Mouse (Mus musculus) stomach, embryonic 14.5 days (tissue): ENCODE results near the gene Cadm1. TPM values are rescaled to one million over a fixed set of nuclear protein-coding genes. Genes with fewer than 3 reads are reported as not detected.

Source experiments
- ATAC-seq: fragments of 200-750 bp; cut with Nextera tagmentation; 2 replicates; pipeline ENCODE4 v1.8.0; 2017; ENCODE audit warnings: low read depth, moderate TSS enrichment; ENCODE audit not compliant: insufficient number of reproducible peaks, insufficient read depth, low FRiP score
- H3K27ac ChIP-seq: fragments of 300-500 bp; sonication (generic); 2 replicates; pipeline ENCODE4 v1.5.1; 2014; ENCODE audit warnings: mild to moderate bottlenecking, low read length, moderate library complexity, mixed read lengths
- H3K27me3 ChIP-seq: fragments of 300-500 bp; sonication (generic); 2 replicates; pipeline ENCODE4 v1.6.1; 2014; ENCODE audit warnings: low read length, control low read depth, mixed read lengths; ENCODE audit not compliant: control insufficient read depth, insufficient read depth
- H3K36me3 ChIP-seq: fragments of 300-500 bp; sonication (generic); 2 replicates; pipeline ENCODE4 v1.6.1; 2014; ENCODE audit warnings: mild to moderate bottlenecking, control low read depth, low read length, moderate library complexity, mixed read lengths; ENCODE audit not compliant: control insufficient read depth, insufficient read depth
- H3K4me1 ChIP-seq: fragments of 300-500 bp; sonication (generic); 2 replicates; pipeline ENCODE4 v1.6.1; 2014; ENCODE audit warnings: low read length, control low read depth, mixed read lengths; ENCODE audit not compliant: control insufficient read depth, insufficient read depth
- H3K4me2 ChIP-seq: fragments of 300-500 bp; sonication (generic); replicated peaks from 2 replicates; pipeline ENCODE4 v1.6.1; 2014; ENCODE audit warnings: low read depth, low read length, control low read depth
- H3K4me3 ChIP-seq: fragments of 300-500 bp; sonication (generic); 2 replicates; pipeline ENCODE4 v1.5.1; 2014; ENCODE audit warnings: low read depth, low read length, control low read depth
- H3K9ac ChIP-seq: fragments of 300-500 bp; sonication (generic); replicated peaks from 2 replicates; pipeline ENCODE4 v1.6.1; 2014; ENCODE audit warnings: low read depth, mild to moderate bottlenecking, control low read depth, low read length, moderate library complexity, mixed read lengths
- H3K9me3 ChIP-seq: fragments of 300-500 bp; sonication (generic); 2 replicates; pipeline ENCODE4 v1.6.1; 2016; ENCODE audit warnings: low read depth, low read length, control low read depth; ENCODE audit not compliant: control insufficient read depth
- WGBS: fragments of 180-500 bp; shearing (Covaris S2); extraction: QIAGEN DNeasy Blood & Tissue Kit; methylation state at CpG from one replicate; pipeline ENCODE4 v1.1.7; 2014; 5-methylcytosine and 5-hydroxymethylcytosine counted together
- polyA plus RNA-seq: library from polyadenylated mRNA; unstranded; fragments of >200 nt; fragmentation: Nextera tagmentation; extraction: Ambion mirVana; gene quantifications from 2 replicates; pipeline ENCODE4 v1.2.1, GENCODE M21; 2014

Cadm1 gene
- polyA plus RNA-seq, 1 experiment from 2014 or later: 70.5 TPM

DNA sequence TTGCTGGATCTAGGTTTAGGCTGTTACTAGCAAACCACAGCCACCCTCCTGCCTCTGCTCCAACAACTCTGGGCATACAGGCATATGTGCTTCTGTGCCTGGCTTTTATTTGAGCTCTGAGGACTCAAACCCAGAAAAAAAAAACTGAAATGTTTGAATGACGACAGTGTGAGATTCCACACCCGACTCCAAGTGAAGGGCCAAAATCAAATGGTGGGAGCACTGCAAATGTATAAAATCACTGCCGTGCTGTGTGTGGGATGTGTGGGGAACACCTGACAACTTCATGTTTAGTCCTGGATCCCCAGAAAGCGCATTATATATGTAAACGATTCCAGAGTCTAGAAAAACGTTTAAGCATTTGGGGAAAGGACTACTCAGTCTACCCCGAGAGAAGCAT, 373.7 kb downstream of the Cadm1 start:
- Histone ChIP-seq H3K4me2 (no peak overlapping the region), H3K9me3 (no peaks in the 10 kb centered on the region), H3K36me3 (no peaks in the 10 kb centered on the region), H3K4me1 (no peaks in the 10 kb centered on the region), H3K27ac (no peak overlapping the region), H3K4me3 (no peak overlapping the region), H3K27me3 (no peaks in the 10 kb centered on the region), H3K9ac (no peak overlapping the region)
- no peak for ATAC-seq
- 52% methylated on average over 7 of the region's 7 CpGs for WGBS

GRCm38 (mm10) chr9:47904339-47904922, 374.5 kb downstream of the Cadm1 start:
- Histone ChIP-seq H3K36me3 (no peaks in the 10 kb centered on the region), H3K4me2 (no peak overlapping the region), H3K27me3 (no peaks in the 10 kb centered on the region), H3K4me3 (no peak overlapping the region), H3K27ac (no peak overlapping the region), H3K9ac (no peak overlapping the region), H3K9me3 (no peaks in the 10 kb centered on the region), H3K4me1 (no peaks in the 10 kb centered on the region)
- ATAC-seq: no peak
- 72% methylated on average over 2 of the region's 2 CpGs for WGBS

GRCm38 (mm10) chr9:47906521-47906920, 376.5 kb downstream of the Cadm1 start:
- no peaks in the 10 kb centered on the region for H3K27me3 ChIP-seq

More at GRCm38 (mm10) chr9:47906521-47906920, 376.5 kb downstream of the Cadm1 start:
- H3K4me3 ChIP-seq: no peak overlapping the region
- H3K4me1 ChIP-seq: no peaks in the 10 kb centered on the region
- no peak overlapping the region for H3K27ac ChIP-seq
- no peak overlapping the region for H3K4me2 ChIP-seq
- no peak for ATAC-seq
- WGBS: 36% methylated on average over 6 of the region's 6 CpGs
- no peaks in the 10 kb centered on the region for H3K9me3 ChIP-seq
- no peaks in the 10 kb centered on the region for H3K36me3 ChIP-seq
- no peak overlapping the region for H3K9ac ChIP-seq
